Mouse (Mus musculus): ENCODE results near the gene Plppr1. TPM values are rescaled to one million over a fixed set of nuclear protein-coding genes. Genes with fewer than 3 reads are reported as not detected.

The Plppr1 gene
- polyA plus RNA-seq, 1 experiment from 2014 or later, result 6.6 TPM

- WGBS, result 65% methylated on average over 2 of the region's 2 CpGs
- Histone ChIP-seq H3K27ac (no peak overlapping the region), H3K4me1 (replicated peaks; ENCODE audit: insufficient read depth, low read length) (no peaks in the 10 kb centered on the region), H3K9ac (ENCODE audit: low read depth, low read length) (no peak overlapping the region), H3K27me3 (ENCODE audit: insufficient read depth, low read length) (no peaks in the 10 kb centered on the region), H3K4me2 (ENCODE audit: low read length) (no peak overlapping the region), H3K36me3 (ENCODE audit: insufficient read depth, low read length) (no peaks in the 10 kb centered on the region), H3K4me3 (replicated peaks; ENCODE audit: low read depth, low read length) (no peak overlapping the region), H3K9me3 (replicated peaks; ENCODE audit: low read length) (no peaks in the 10 kb centered on the region)
- ATAC-seq (replicated peaks; ENCODE audit: low FRiP score, low read depth) (no peak), DNase-seq (ENCODE audit: low spot score) (no peak)
- no peak for TF ChIP-seq CTCF (IDR thresholded peaks at IDR 0.05; ENCODE audit: low read depth)
Observed at GRCm38 (mm10) chr4:49149251-49149650, 90.2 kb downstream of the Plppr1 start.

DNA sequence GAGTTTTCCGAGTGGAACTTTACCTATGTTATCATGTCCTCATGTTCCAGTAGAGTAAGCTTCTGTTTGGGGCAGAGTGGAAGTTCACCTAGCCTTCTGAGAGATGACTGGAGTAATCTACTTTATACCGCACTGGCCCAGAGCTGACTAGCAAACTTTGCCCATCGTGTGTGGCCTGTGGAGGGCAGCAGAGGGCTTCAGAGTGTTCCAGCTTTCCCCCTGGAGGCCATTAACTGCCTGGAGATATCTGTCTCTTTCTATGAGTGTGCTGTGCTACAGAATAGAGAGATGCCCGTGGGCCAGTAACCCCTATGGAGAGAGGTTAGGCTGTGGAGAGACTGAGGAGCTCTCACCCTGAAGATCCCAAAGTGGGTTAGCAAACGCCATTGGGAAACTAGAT lies 94.8 kb downstream of the Plppr1 start:
- DNase-seq (ENCODE audit: low spot score) (peak; percentile 70), ATAC-seq (replicated peaks; ENCODE audit: low FRiP score, low read depth) (peak; percentile 59; the same call in 1 of the 2 replicates)
- Histone ChIP-seq H3K4me1 (replicated peaks; ENCODE audit: insufficient read depth, low read length) (no peaks in the 10 kb centered on the region), H3K4me3 (replicated peaks; ENCODE audit: low read depth, low read length) (no peak overlapping the region), H3K4me2 (ENCODE audit: low read length) (no peak overlapping the region), H3K27ac (no peak overlapping the region), H3K9me3 (replicated peaks; ENCODE audit: low read length) (no peaks in the 10 kb centered on the region), H3K36me3 (ENCODE audit: insufficient read depth, low read length) (no peaks in the 10 kb centered on the region), H3K9ac (ENCODE audit: low read depth, low read length) (no peak overlapping the region), H3K27me3 (ENCODE audit: insufficient read depth, low read length) (no peaks in the 10 kb centered on the region)
- WGBS, result 35% methylated on average over 5 of the region's 5 CpGs
- TF ChIP-seq CTCF (IDR thresholded peaks at IDR 0.05; ENCODE audit: low read depth), result peak; percentile 81

GRCm38 (mm10) chr4:49156781-49157180 lies 97.7 kb downstream of the Plppr1 start:
- Histone ChIP-seq H3K27me3 (ENCODE audit: insufficient read depth, low read length) (no peaks in the 10 kb centered on the region), H3K4me1 (replicated peaks; ENCODE audit: insufficient read depth, low read length) (no peaks in the 10 kb centered on the region), H3K4me2 (ENCODE audit: low read length) (no peak overlapping the region), H3K9ac (ENCODE audit: low read depth, low read length) (no peak overlapping the region), H3K9me3 (replicated peaks; ENCODE audit: low read length) (no peaks in the 10 kb centered on the region), H3K27ac (no peak overlapping the region), H3K4me3 (replicated peaks; ENCODE audit: low read depth, low read length) (no peak overlapping the region), H3K36me3 (ENCODE audit: insufficient read depth, low read length) (no peaks in the 10 kb centered on the region)
- TF ChIP-seq CTCF (IDR thresholded peaks at IDR 0.05; ENCODE audit: low read depth), result no peak
- 85% methylated on average over 1 of the region's 1 CpGs for WGBS
- no peak for ATAC-seq (replicated peaks; ENCODE audit: low FRiP score, low read depth)
- DNase-seq (ENCODE audit: low spot score), result no peak

DNA sequence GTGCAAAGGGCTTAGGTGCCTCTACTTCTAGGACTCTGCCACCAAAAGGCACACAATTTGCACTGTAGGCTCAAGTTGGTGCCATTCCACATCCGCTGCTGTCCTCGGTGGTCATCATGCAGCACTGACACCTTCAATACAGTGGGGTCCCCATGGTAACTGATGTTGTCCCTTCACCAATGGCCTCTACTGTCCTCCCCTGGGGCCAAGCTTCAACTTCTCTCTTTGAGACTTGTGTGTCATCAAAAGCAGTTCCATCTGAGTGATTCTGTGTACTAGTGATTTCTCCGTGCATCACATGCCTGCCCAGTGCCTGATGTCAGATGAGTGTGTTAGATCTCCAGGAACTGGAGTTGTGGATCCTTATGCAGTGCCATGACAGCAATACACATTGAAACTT lies 104.2 kb downstream of the Plppr1 start:
- no peaks in the 10 kb centered on the region for H3K36me3 ChIP-seq (ENCODE audit: insufficient read depth, low read length)
- no peaks in the 10 kb centered on the region for H3K9me3 ChIP-seq (replicated peaks; ENCODE audit: low read length)
- H3K4me2 ChIP-seq (ENCODE audit: low read length), result no peak overlapping the region
- no peak overlapping the region for H3K27ac ChIP-seq
- H3K9ac ChIP-seq (ENCODE audit: low read depth, low read length), result no peak overlapping the region
- ATAC-seq (replicated peaks; ENCODE audit: low FRiP score, low read depth) (no peak), DNase-seq (ENCODE audit: low spot score) (no peak)
- H3K27me3 ChIP-seq (ENCODE audit: insufficient read depth, low read length), result no peaks in the 10 kb centered on the region
- no peak overlapping the region for H3K4me3 ChIP-seq (replicated peaks; ENCODE audit: low read depth, low read length)
- no peaks in the 10 kb centered on the region for H3K4me1 ChIP-seq (replicated peaks; ENCODE audit: insufficient read depth, low read length)
- TF ChIP-seq CTCF (IDR thresholded peaks at IDR 0.05; ENCODE audit: low read depth), result no peak
- 79% methylated on average over 3 of the region's 3 CpGs for WGBS

DNA sequence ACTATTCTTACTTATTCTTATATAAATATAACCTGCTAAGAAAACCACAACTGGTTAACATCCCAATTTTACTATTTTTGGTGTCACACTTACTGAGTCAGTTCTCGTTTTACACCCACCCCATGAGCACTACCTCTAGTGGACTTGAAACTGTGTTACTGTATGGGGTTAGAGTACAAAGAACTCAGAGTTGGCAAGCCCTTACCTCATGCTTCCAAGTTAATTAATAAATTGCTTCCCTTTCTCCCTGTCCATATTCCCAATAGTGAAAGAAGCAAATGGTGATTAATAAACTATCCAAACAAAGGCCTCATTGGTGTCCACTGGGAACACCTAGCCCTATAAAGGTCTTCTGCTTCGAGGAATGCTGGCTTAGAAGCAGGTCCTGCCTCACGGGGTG lies 107.3 kb downstream of the Plppr1 start:
- Histone ChIP-seq H3K4me3 (replicated peaks; ENCODE audit: low read depth, low read length) (no peak overlapping the region), H3K4me1 (replicated peaks; ENCODE audit: insufficient read depth, low read length) (no peaks in the 10 kb centered on the region), H3K9ac (ENCODE audit: low read depth, low read length) (no peak overlapping the region), H3K4me2 (ENCODE audit: low read length) (no peak overlapping the region), H3K36me3 (ENCODE audit: insufficient read depth, low read length) (no peaks in the 10 kb centered on the region), H3K9me3 (replicated peaks; ENCODE audit: low read length) (no peaks in the 10 kb centered on the region), H3K27me3 (ENCODE audit: insufficient read depth, low read length) (no peaks in the 10 kb centered on the region), H3K27ac (no peak overlapping the region)
- WGBS, result 66% methylated on average over 3 of the region's 3 CpGs
- DNase-seq (ENCODE audit: low spot score) (no peak), ATAC-seq (replicated peaks; ENCODE audit: low FRiP score, low read depth) (no peak)
- no peak for TF ChIP-seq CTCF (IDR thresholded peaks at IDR 0.05; ENCODE audit: low read depth)

DNA sequence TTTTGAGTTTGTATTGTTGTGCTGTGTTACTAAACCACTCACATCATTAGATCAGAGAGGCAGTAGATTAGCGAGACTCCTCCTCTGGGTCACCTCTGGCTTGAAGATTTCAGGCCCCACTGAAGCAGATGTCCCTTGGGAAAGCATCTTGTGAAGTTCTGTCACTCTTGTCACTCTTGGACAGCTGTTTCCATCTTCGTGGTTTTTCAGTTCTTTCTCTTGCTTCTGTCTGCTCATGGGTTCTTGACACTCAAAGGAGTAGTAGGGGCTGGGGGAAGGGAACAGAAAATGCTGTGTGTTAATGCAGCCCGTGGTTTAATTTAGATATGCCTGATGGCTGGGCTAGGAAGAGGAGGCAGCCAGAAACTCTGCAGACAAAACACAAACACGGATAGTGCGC lies 108.0 kb downstream of the Plppr1 start:
- no peak overlapping the region for H3K4me3 ChIP-seq (replicated peaks; ENCODE audit: low read depth, low read length)
- no peaks in the 10 kb centered on the region for H3K36me3 ChIP-seq (ENCODE audit: insufficient read depth, low read length)
- no peak overlapping the region for H3K4me2 ChIP-seq (ENCODE audit: low read length)
- no peaks in the 10 kb centered on the region for H3K9me3 ChIP-seq (replicated peaks; ENCODE audit: low read length)
- DNase-seq (ENCODE audit: low spot score) (no peak), ATAC-seq (replicated peaks; ENCODE audit: low FRiP score, low read depth) (no peak)
- no peak overlapping the region for H3K9ac ChIP-seq (ENCODE audit: low read depth, low read length)
- no peaks in the 10 kb centered on the region for H3K27me3 ChIP-seq (ENCODE audit: insufficient read depth, low read length)
- no peak for TF ChIP-seq CTCF (IDR thresholded peaks at IDR 0.05; ENCODE audit: low read depth)
- H3K27ac ChIP-seq, result no peak overlapping the region
- H3K4me1 ChIP-seq (replicated peaks; ENCODE audit: insufficient read depth, low read length), result no peaks in the 10 kb centered on the region
- 79% methylated on average over 5 of the region's 5 CpGs for WGBS

GRCm38 (mm10) chr4:49169498-49169897 lies 110.4 kb downstream of the Plppr1 start:
- TF ChIP-seq CTCF (IDR thresholded peaks at IDR 0.05; ENCODE audit: low read depth), result no peak
- Histone ChIP-seq H3K27me3 (ENCODE audit: insufficient read depth, low read length) (no peaks in the 10 kb centered on the region), H3K27ac (no peak overlapping the region), H3K9me3 (replicated peaks; ENCODE audit: low read length) (no peaks in the 10 kb centered on the region), H3K36me3 (ENCODE audit: insufficient read depth, low read length) (no peaks in the 10 kb centered on the region), H3K4me2 (ENCODE audit: low read length) (no peak overlapping the region), H3K4me1 (replicated peaks; ENCODE audit: insufficient read depth, low read length) (no peaks in the 10 kb centered on the region), H3K4me3 (replicated peaks; ENCODE audit: low read depth, low read length) (no peak overlapping the region), H3K9ac (ENCODE audit: low read depth, low read length) (no peak overlapping the region)
- DNase-seq (ENCODE audit: low spot score), result no peak
- WGBS, result 43% methylated on average over 1 of the region's 1 CpGs
- no peak for ATAC-seq (replicated peaks; ENCODE audit: low FRiP score, low read depth)
